Mouse (Mus musculus): Measurements from ENCODE around the gene Stpg3. TPM values are rescaled to one million over a fixed set of nuclear protein-coding genes. Genes with fewer than 3 reads are reported as not detected.

The Stpg3 gene
- polyA plus RNA-seq, 1 experiment from 2014 or later = not detected

DNA sequence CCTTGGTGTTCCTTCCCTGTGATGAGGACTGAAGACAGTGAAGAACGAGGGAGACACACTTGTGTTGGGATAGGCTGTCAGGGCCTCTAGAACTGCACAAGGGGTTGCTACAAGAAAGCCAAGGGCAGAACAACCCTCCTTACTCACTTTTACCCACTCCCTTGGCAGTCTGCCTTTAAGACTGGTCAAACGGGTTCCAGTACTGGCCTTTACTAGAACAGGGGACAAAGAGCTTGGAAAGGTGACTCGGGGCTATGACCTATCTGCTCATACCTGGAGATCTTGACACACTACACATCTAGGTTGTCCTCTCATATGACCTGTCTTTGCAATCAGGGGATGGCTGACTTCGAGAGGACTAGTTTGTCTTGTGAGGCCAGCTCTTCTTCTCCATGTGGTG, 23.1 kb upstream of the Stpg3 start:
- 64% methylated on average over 4 of the region's 4 CpGs for WGBS (ENCODE audit: insufficient replicate concordance)

DNA sequence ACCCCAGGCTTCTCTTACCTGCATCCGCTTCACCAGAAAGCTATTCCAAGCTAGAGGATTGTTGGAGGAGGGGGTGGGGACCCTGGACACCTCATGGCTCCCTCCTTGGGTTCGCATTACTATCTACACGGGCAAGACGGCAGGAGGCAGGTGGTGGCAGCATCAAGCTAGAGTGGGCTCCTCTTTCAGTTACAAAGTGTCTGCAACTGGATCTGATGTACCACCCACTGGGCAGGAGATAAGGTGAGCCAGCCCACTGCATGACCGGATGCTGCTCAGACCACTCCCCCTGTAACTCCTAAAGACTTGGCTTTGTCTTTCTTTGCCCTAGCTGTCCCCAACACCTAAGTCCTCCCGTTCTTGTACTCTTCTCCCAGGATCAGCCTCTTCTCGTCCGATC, 22.2 kb upstream of the Stpg3 start, which contains the start of gene Rnf224:
Gene Rnf224, minus strand, starts transcription at position 174 of the 400 bp plus-strand sequence.
- DNase-seq = no peak
- H3K27me3 ChIP-seq (ENCODE audit: insufficient read depth, low read length) = peaks cover 8% of the 10 kb centered on the region
- ATAC-seq = no peak
- H3K4me2 ChIP-seq (ENCODE audit: low read depth, low read length) = no peak within 1 kb of the TSS
- no peak for TF ChIP-seq CTCF (IDR thresholded peaks at IDR 0.05; ENCODE audit: low read depth)
- TF ChIP-seq EP300 (IDR thresholded peaks at IDR 0.05; ENCODE audit: low read depth) = no peak
- no peak within 1 kb of the TSS for H3K4me3 ChIP-seq (ENCODE audit: low read depth, low read length)
- H3K9me3 ChIP-seq (ENCODE audit: low read length) = no peaks in the 10 kb centered on the region
- 39% methylated on average over 8 of the region's 8 CpGs for WGBS (ENCODE audit: insufficient replicate concordance)
- H3K9ac ChIP-seq (replicated peaks) = no peak within 1 kb of the TSS
- H3K36me3 ChIP-seq (replicated peaks; ENCODE audit: insufficient read depth, low read length) = no peaks in the 10 kb centered on the region
- H3K27ac ChIP-seq (ENCODE audit: low read depth) = no peak within 1 kb of the TSS
- H3K4me1 ChIP-seq (ENCODE audit: insufficient read depth) = peaks cover 14% of the 10 kb centered on the region

More for the DNA sequence above, 23.1 kb upstream of the Stpg3 start:
- Histone ChIP-seq H3K36me3 (replicated peaks; ENCODE audit: insufficient read depth, low read length) (no peaks in the 10 kb centered on the region), H3K27me3 (ENCODE audit: insufficient read depth, low read length) (peaks cover 16% of the 10 kb centered on the region), H3K4me3 (ENCODE audit: low read depth, low read length) (no peak overlapping the region), H3K9me3 (ENCODE audit: low read length) (no peaks in the 10 kb centered on the region), H3K4me1 (ENCODE audit: insufficient read depth) (peaks cover 22% of the 10 kb centered on the region), H3K27ac (ENCODE audit: low read depth) (no peak overlapping the region), H3K4me2 (ENCODE audit: low read depth, low read length) (no peak overlapping the region), H3K9ac (replicated peaks) (no peak overlapping the region)
- TF ChIP-seq CTCF (IDR thresholded peaks at IDR 0.05; ENCODE audit: low read depth) (no peak), EP300 (IDR thresholded peaks at IDR 0.05; ENCODE audit: low read depth) (no peak)
- ATAC-seq (no peak), DNase-seq (no peak)

DNA sequence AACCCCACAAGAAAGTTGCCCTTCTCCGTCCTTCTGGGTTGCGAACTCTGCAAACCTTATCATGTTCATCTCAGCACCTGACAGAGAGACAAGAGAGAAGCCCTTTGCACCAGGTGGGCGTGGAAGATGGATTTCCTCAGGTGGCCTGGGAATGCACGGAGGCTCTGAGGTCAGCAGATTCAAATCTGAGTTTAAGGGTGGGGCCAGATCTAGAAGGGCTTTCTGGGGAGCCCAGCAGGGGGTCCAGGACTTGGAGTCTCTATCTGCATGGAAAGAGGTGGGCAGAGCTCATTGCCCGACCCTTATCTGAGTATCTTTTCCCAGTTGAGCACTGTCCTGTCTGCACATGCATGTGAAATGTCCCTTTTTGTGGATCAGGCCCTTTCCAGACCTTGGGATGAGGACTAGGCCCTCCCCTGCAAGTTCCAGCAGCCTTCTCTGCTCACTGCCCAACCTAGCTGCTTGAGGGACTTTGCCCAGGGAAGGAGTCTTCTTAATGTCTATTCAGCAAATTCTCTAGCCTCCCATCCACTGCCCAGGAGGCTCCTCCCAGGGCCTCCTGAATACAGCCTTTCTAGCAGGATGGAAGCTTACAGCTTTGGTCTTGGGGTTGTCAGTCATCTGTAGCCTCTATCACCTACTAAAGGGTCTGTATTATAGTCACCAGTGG, 20.2 kb upstream of the Stpg3 start:
- ATAC-seq (no peak), DNase-seq (no peak)
- Histone ChIP-seq H3K9me3 (ENCODE audit: low read length) (no peaks in the 10 kb centered on the region), H3K4me2 (ENCODE audit: low read depth, low read length) (no peak overlapping the region), H3K4me3 (ENCODE audit: low read depth, low read length) (no peak overlapping the region), H3K9ac (replicated peaks) (no peak overlapping the region), H3K4me1 (ENCODE audit: insufficient read depth) (no peaks in the 10 kb centered on the region; the same call in 1 of the 2 replicates), H3K36me3 (replicated peaks; ENCODE audit: insufficient read depth, low read length) (no peaks in the 10 kb centered on the region), H3K27ac (ENCODE audit: low read depth) (no peak overlapping the region), H3K27me3 (ENCODE audit: insufficient read depth, low read length) (no peaks in the 10 kb centered on the region)
- WGBS (ENCODE audit: insufficient replicate concordance) = 64% methylated on average over 5 of the region's 5 CpGs
- TF ChIP-seq EP300 (IDR thresholded peaks at IDR 0.05; ENCODE audit: low read depth) (no peak), CTCF (IDR thresholded peaks at IDR 0.05; ENCODE audit: low read depth) (no peak)

DNA sequence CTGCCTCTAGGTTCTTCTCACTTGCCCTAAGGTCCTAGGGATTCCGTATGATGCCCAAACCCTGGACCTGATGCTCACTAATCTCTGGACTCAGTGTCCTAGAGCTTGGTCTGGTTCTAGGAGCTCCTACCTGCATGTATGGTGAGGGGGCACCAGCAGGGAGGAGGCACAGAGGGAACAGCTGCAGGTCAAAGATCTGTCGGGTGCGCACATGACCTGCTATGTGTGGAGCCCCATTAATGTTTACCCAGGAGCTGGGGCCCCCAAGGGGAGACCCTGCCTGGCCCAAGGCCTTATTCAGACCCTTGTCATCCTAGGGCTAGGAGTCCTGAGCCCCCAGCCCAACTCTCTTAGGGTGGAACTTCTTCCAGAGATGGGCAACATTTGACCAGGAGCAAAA, 19.6 kb upstream of the Stpg3 start, which contains the start of gene Slc34a3:
Gene Slc34a3, minus strand, starts transcription at position 315 of the 400 bp plus-strand sequence.
- Histone ChIP-seq H3K9ac (replicated peaks) (no peak within 1 kb of the TSS), H3K27me3 (ENCODE audit: insufficient read depth, low read length) (no peaks in the 10 kb centered on the region), H3K4me2 (ENCODE audit: low read depth, low read length) (no peak within 1 kb of the TSS), H3K4me3 (ENCODE audit: low read depth, low read length) (no peak within 1 kb of the TSS), H3K9me3 (ENCODE audit: low read length) (no peaks in the 10 kb centered on the region), H3K36me3 (replicated peaks; ENCODE audit: insufficient read depth, low read length) (no peaks in the 10 kb centered on the region), H3K27ac (ENCODE audit: low read depth) (no peak within 1 kb of the TSS), H3K4me1 (ENCODE audit: insufficient read depth) (peaks cover under 1% of the 10 kb centered on the region; the same call in 1 of the 2 replicates)
- TF ChIP-seq CTCF (IDR thresholded peaks at IDR 0.05; ENCODE audit: low read depth) = no peak
- TF ChIP-seq EP300 (IDR thresholded peaks at IDR 0.05; ENCODE audit: low read depth) = no peak
- WGBS (ENCODE audit: insufficient replicate concordance) = 60% methylated on average over 3 of the region's 3 CpGs
- no peak for DNase-seq
- ATAC-seq = no peak

DNA sequence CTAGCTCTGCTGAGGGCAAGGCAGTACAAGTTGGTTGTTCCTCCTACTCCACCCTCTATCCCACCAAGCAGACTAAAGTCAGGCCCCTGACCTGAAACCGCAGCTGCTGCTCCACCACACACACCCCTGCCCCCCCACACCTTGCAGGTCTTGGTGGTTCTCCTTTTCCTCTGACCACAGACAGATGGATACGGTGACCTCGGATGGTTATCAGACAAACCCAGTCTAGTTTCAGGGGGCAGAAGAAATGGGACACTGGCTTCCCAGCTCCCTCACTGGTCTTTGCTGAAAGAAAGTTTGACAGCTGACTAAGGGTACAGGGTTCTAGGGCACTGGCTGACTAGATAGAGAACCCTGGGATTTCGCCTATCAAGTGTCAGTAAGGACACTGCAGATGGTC, 19.0 kb upstream of the Stpg3 start:
- peak; percentile 33 for DNase-seq
- H3K9me3 ChIP-seq (ENCODE audit: low read length) = no peaks in the 10 kb centered on the region
- 34% methylated on average over 4 of the region's 4 CpGs for WGBS (ENCODE audit: insufficient replicate concordance)
- ATAC-seq = no peak
- H3K27me3 ChIP-seq (ENCODE audit: insufficient read depth, low read length) = no peaks in the 10 kb centered on the region
- TF ChIP-seq CTCF (IDR thresholded peaks at IDR 0.05; ENCODE audit: low read depth) = no peak
- no peak for TF ChIP-seq EP300 (IDR thresholded peaks at IDR 0.05; ENCODE audit: low read depth)
- peaks cover 4% of the 10 kb centered on the region for H3K4me1 ChIP-seq (ENCODE audit: insufficient read depth)
- H3K27ac ChIP-seq (ENCODE audit: low read depth) = no peak overlapping the region
- H3K4me2 ChIP-seq (ENCODE audit: low read depth, low read length) = no peak overlapping the region
- no peak overlapping the region for H3K9ac ChIP-seq (replicated peaks)
- no peaks in the 10 kb centered on the region for H3K36me3 ChIP-seq (replicated peaks; ENCODE audit: insufficient read depth, low read length)
- H3K4me3 ChIP-seq (ENCODE audit: low read depth, low read length) = no peak overlapping the region

DNA sequence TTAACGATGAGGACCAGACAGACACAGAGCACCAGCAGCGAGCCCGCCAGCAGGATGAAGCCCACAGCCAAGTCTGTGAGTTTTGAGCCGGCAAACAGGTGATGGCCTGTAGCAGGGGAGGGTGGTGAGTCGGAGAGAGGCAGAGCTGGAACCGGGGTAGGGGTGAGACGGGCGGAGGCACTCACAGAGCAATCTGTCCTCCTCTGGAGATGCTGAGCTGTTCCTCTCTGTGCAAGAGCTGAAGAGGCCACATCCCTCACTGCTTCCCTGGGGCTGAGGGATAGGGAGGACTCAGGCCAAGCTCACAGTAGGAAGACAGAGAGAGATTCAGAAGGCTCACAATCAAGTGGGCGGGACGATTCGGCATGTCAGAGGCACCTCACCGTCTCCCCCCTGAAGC, 16.6 kb upstream of the Stpg3 start:
- WGBS (ENCODE audit: insufficient replicate concordance) = 59% methylated on average over 12 of the region's 12 CpGs
- no peak for ATAC-seq
- no peak overlapping the region for H3K4me2 ChIP-seq (ENCODE audit: low read depth, low read length)
- H3K27me3 ChIP-seq (ENCODE audit: insufficient read depth, low read length) = no peaks in the 10 kb centered on the region
- H3K36me3 ChIP-seq (replicated peaks; ENCODE audit: insufficient read depth, low read length) = no peaks in the 10 kb centered on the region
- TF ChIP-seq CTCF (IDR thresholded peaks at IDR 0.05; ENCODE audit: low read depth) (no peak), EP300 (IDR thresholded peaks at IDR 0.05; ENCODE audit: low read depth) (no peak)
- no peak for DNase-seq
- H3K4me3 ChIP-seq (ENCODE audit: low read depth, low read length) = no peak overlapping the region
- H3K9me3 ChIP-seq (ENCODE audit: low read length) = no peaks in the 10 kb centered on the region
- no peak overlapping the region for H3K9ac ChIP-seq (replicated peaks)
- peaks cover 6% of the 10 kb centered on the region for H3K4me1 ChIP-seq (ENCODE audit: insufficient read depth)
- no peak overlapping the region for H3K27ac ChIP-seq (ENCODE audit: low read depth)

Data from liver, postnatal 0 days (tissue).